Mouse (Mus musculus) T-helper 17 cell (primary cell): ENCODE measurements around the gene Fars2.

Experiments
- in situ Hi-C, 2 experiments: fragments of 300-600 bp; cut with MboI, MseI; formaldehyde crosslinking; loops; 1 replicate in 1 of 2; 2 replicates in 1 of 2; pipeline ENCODE4 v1.15.1; 2025; ENCODE audit warnings: high pct_unique_total_duplicates in 2 of 2

Gene Fars2

DNA sequence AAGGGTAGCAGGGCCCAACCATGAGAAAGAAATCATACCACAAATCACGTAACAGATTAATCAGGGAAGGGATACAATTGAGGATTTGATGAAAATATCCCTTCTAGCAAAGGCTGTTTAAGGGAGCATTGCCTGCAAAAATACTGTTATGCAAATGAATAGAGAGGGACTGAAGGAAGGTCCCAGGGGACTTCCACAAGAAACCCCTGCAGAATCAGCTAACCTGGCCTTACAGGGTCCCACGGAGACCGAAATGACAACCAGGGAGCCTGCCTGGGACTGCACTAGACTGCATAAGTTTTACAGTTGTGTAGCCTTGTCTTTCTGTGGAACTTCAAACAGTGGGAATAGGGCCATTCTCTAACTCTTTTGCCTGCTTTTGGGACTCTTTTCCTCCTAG lies 98.8 kb downstream of the Fars2 start:
- in situ Hi-C loops, result no loop called here

- in situ Hi-C loops, result no loop called here
Observed at GRCm38 (mm10) chr13:36218347-36218746, 101.1 kb downstream of the Fars2 start.

DNA sequence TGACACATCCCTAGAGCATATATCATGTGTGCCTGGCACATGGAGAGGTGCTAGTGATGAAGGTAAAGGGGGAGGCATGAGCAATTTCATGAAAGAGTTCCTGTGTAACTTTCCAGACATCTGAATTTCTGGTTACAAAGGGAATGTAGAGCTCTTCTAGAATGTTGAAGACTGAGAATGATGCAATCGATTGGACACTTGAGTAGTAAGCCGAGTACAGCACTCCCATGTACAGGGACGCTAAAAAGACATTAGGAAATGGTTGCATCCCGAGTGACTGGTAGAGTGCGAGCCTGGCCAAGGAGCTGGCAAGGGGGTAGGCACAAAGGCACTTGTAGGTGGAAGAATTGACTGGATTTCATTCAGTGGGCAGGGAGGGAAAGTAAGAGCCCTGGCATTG lies 102.3 kb downstream of the Fars2 start:
- in situ Hi-C loops, result no loop called here

DNA sequence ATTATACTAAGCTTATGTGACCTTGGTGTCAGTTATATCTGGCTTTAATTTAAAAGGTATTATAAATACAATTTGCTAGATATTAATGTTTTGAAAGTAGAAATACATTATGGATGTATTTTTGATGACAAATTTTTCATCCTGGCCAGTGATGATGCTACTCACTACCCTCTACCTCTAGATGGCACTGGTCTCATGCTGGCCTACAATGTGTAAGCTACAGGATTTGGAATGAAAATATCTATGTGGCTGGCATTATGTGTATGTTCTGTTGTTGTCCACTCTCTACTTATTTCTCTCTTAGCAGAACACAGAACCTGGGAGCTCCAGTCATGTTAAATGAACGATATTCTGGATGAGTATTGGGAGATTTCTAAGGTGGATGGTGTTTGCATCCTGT lies 104.7 kb downstream of the Fars2 start:
- in situ Hi-C loops, result no loop called here

DNA sequence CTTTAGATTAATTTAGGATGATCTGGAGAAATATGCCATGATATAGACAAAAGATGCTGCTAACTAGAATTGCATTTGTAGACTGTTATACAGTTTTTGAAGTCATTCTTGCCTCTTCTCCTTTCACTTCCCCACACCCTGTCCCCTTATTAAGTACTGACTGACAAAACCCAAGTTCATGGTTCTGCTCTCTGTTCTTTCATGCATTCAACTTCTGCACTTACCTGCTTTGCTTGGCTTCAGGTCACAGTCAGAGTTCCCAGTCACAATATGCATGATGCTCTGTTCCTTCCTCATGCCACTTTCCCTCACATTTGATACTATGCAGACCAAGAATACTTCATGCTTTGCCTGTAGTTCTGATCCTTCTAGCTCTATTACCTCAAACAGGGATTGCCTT lies 105.5 kb downstream of the Fars2 start:
- in situ Hi-C loops, result no loop called here

GRCm38 (mm10) chr13:36224431-36224830 lies 107.2 kb downstream of the Fars2 start:
- in situ Hi-C loops, result no loop called here

- in situ Hi-C loops, result loop anchor here in 1 of 2 experiments (10.0 kb wide), 1 partner anchor 217 kb away; no protein-coding TSS in a partner anchor
Observed at GRCm38 (mm10) chr13:36242261-36242660, 125.0 kb downstream of the Fars2 start.

GRCm38 (mm10) chr13:36253936-36254335 lies 136.7 kb downstream of the Fars2 start:
- in situ Hi-C loops, result no loop called here

GRCm38 (mm10) chr13:36257213-36257612 lies 140.0 kb downstream of the Fars2 start:
- in situ Hi-C loops, result no loop called here

- in situ Hi-C loops, result loop anchor here (5.0 to 10.0 kb wide), 2 partner anchors 237 to 1075 kb away; no protein-coding TSS in a partner anchor
Observed at GRCm38 (mm10) chr13:36259754-36260153, 142.5 kb downstream of the Fars2 start.

DNA sequence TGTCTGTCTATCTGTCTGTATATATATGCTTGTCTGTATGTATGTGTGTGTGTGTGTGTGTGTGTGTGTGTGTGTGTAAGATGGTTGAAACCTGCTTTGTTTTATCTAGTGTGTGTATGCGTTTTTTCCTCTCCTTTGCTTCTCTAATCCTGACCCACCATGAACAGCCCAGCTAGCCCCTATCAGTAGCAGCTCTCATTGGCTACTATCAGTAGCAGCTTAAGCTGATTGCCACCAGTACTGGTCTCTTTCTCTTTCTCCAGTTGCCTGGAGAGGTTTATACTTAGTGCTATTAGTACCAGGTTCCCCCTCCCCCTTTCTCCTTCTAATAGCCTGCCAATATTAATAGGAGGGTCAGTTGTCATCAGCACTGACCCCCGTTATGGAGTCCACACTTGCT lies 144.1 kb downstream of the Fars2 start:
- in situ Hi-C loops, result loop anchor here (5.0 to 10.0 kb wide), 2 partner anchors 239 to 1074 kb away; no protein-coding TSS in a partner anchor

DNA sequence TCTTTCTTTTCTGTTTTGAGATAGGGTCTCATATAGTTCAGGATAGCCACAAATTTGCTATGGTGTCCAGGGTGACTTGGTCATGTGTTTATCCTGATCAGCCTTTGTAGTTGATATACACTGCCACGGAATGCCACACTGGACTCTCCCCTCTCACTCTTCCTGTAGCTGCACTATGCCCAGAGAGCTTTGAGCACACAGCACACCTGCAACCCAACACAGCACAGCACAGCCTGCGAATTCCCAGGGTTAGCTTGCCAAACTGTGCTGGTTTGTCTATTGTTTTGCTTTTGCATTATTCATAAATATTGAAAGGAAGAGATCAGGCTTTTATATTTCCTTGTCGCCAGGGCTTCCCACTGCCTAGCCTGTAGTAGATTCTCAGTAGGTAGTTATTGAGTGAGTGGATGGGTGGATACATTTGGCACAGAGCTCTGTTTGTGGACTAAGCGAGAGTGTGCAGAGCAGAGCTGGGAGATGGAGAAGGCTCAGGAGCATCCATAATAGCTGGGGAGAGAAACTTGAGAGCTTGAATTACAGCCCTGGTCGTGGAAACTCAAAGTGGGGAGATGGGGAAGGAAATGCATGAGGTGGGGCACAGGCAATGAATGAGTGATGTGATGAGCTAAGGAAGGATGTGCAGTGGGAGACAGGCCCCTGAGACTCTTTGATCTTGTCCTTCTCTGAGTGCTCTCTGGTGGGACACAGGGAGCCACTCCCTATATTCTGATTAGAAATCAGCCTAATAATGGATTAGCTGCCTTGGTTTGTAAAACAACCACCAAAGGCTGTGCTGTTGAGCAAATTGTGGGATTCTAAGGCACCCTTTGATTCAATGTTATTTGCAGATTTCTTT lies 146.3 kb downstream of the Fars2 start:
- in situ Hi-C loops, result loop anchor here (5.0 to 10.0 kb wide), 2 partner anchors 241 to 1071 kb away; no protein-coding TSS in a partner anchor

DNA sequence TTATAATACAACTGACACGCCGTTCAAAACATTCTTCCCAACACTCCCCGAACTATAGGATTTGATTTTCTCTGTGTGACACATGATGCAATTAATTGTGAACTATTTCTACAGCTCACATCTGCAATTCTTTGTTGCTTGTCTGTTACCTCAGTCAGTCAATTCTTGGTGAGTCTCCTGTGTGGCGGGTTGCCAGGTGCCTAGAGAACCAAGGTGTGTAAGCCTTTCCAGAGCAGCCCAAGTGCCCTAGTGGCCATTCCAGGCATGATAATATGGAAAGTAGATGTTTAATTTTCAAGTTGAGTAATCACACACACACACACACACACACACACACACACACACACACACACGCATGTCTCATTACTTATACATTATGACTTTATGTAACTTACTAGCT lies 147.2 kb downstream of the Fars2 start:
- in situ Hi-C loops, result loop anchor here (5.0 to 10.0 kb wide), 2 partner anchors 242 to 1070 kb away; no protein-coding TSS in a partner anchor

- in situ Hi-C loops, result loop anchor here in 1 of 2 experiments (10.0 kb wide), 1 partner anchor 1069 kb away; no protein-coding TSS in a partner anchor
Observed at GRCm38 (mm10) chr13:36265342-36265744, 148.1 kb downstream of the Fars2 start.

GRCm38 (mm10) chr13:36267399-36267798 lies 150.2 kb downstream of the Fars2 start:
- in situ Hi-C loops, result loop anchor here in 1 of 2 experiments (10.0 kb wide), 1 partner anchor 1067 kb away; no protein-coding TSS in a partner anchor

- in situ Hi-C loops, result no loop called here
Observed at GRCm38 (mm10) chr13:36270867-36271266, 153.7 kb downstream of the Fars2 start.

- in situ Hi-C loops, result no loop called here
Observed at GRCm38 (mm10) chr13:36273497-36273896, 156.3 kb downstream of the Fars2 start.

- in situ Hi-C loops, result no loop called here
Observed at GRCm38 (mm10) chr13:36276194-36276593, 159.0 kb downstream of the Fars2 start.

DNA sequence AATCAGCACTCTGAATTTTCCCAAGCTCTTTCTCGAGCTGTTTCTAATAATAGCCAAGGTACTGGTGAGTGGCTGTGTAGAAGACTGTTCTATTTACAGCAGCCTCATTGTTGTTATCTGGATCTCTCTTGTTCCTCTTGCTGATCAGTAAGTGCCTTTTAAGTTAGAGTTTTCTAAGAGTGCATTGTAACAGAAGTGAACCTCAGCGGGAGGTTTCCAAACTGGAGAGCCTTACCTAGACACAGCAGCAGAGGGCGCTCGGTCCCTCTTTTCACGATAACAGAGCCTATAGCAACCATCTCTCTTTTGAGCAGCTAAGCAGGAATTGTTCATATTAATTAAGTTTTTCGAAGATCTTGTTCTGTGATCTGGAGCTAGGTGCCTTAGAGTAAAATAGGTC lies 164.8 kb downstream of the Fars2 start:
- in situ Hi-C loops, result loop anchor here (5.0 to 10.0 kb wide), 3 partner anchors 83 to 1050 kb away; no protein-coding TSS in a partner anchor

DNA sequence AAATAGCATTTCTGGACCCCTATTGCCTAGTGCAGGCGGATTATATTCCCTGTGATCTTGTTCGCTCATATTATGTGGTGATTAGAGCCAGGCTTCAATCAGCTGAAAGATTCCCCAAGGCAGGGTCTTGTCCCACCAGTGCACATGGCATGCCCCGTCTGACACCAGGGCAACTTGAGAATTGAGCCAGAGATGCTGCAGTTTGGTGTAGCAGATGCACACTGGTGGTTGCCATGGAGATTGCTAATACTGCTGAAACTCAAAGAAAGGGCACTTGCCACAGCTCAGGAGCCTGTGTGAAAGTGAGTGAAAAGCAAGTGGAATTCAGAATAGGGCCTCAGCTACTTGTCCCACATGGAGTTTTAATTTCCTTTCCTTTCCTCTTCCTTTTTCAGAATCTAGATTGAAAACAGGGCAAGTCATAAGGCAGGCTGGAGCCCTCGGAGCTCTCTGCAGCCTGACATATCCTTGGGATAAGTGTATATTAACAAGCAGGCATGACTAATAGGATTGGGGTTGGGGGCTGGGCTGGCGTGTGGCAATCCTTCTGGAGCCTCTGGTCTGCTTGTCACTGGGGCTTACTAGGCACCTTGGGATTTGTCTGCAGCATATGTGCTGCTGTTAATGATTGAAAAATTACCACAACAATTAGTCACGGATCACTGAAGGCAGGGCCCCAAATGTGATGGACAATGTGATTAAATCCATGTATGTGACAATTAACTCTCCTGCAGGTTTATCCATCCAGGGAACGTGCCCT lies 165.8 kb downstream of the Fars2 start:
- in situ Hi-C loops, result loop anchor here (5.0 to 10.0 kb wide), 3 partner anchors 82 to 1049 kb away; no protein-coding TSS in a partner anchor

DNA sequence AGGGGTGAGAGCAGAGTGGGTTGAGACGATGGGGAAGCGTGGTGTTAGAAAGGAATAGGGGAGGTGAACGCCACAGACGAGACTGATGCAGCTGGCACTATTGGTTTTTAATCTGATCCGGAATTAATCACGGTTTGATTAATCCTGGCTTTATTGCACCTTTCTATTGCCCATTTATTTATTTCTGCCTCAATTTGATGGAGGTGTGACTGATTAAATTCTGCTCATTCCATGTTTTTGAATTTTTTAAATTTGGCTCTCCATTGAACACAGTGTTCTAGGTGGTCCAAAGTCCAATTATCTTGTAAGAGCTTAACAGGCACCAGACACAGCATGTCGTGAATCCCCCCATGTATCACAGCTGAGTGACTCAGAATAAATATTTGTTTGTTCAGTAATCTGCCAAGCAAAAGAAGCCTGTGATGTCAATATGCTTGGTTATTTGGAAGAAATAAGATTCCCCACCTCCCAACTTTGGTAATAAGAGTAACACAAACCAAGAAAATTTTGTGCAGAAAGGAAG lies 166.4 kb downstream of the Fars2 start:
- in situ Hi-C loops, result loop anchor here (5.0 to 10.0 kb wide), 3 partner anchors 81 to 1049 kb away; no protein-coding TSS in a partner anchor
